25 mouse cellular contexts compared by ENCODE assay signal in the genomic region with DNA sequence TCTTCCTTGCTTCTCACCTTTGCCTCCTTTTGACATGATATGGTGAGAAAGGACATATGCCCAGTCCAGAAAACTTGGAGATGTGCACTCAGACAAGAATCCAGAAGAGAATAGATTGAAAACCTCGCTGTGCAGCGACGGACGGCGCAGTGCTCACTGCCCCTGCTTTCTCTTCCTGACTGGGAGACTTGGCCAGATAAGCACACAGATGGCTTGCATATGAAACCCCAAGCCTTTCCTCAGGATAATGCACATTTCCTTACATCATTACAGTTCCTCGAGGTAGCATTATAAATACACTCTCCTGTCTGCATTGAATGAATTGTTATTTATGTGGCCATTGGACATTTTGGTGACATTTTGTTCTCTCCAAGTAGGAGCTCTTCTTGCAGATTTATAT.
"Had no signal": no experiment of that assay in that cellular context is flagged by ENCODE, and none has a peak within 500 bp of the region (broad histone marks: within the 10 kb centered on the region; RNA-seq: fewer than 3 reads in every experiment).

No protein-coding gene starts in this region.

- H3K4me2 ChIP-seq: heart, embryonic 13.5 days; heart, embryonic 15.5 days; hindbrain, embryonic 13.5 days; hindbrain, embryonic 15.5 days; kidney, embryonic 15.5 days; limb, embryonic 13.5 days; limb, embryonic 15.5 days; liver, embryonic 12.5 days had no signal

- H3K36me3 ChIP-seq: heart, embryonic 10.5 days; heart, embryonic 13.5 days; heart, embryonic 15.5 days; hindbrain, embryonic 13.5 days; hindbrain, embryonic 15.5 days; kidney, embryonic 15.5 days; limb, embryonic 13.5 days; limb, embryonic 15.5 days; liver, embryonic 12.5 days had no signal

- DNase-seq: gastrocnemius, postnatal 14 days; gastrocnemius, postnatal 36 days; heart, adult 18-20 months; heart, postnatal 14 days; heart, postnatal 36 days; kidney, adult 11 months; kidney, adult 2 months; kidney, adult 9 months; kidney, postnatal 14 days; kidney, postnatal 36 days; layer of hippocampus, adult 9-11 months; layer of hippocampus, postnatal 36 days; left cerebral cortex, postnatal 4 days had no signal

- ATAC-seq: hindbrain, postnatal 0 days; intestine, embryonic 16.5 days; liver, embryonic 12.5 days had no signal

- H3K4me3 ChIP-seq: heart, embryonic 10.5 days; heart, embryonic 13.5 days; heart, embryonic 15.5 days; hindbrain, embryonic 13.5 days; hindbrain, embryonic 15.5 days; kidney, embryonic 15.5 days; limb, embryonic 13.5 days; limb, embryonic 15.5 days; liver, embryonic 12.5 days had no signal

- H3K9ac ChIP-seq: heart, embryonic 13.5 days; heart, embryonic 15.5 days; hindbrain, embryonic 13.5 days; hindbrain, embryonic 15.5 days; kidney, embryonic 15.5 days; limb, embryonic 13.5 days; limb, embryonic 15.5 days; liver, embryonic 12.5 days had no signal

- H3K9me3 ChIP-seq: heart, embryonic 15.5 days; hindbrain, embryonic 15.5 days; kidney, embryonic 15.5 days; limb, embryonic 15.5 days had no signal

- H3K27ac ChIP-seq: heart, embryonic 10.5 days; heart, embryonic 13.5 days; heart, embryonic 15.5 days; hindbrain, embryonic 13.5 days; hindbrain, embryonic 15.5 days; hindbrain, postnatal 0 days; kidney, embryonic 15.5 days; kidney, postnatal 0 days; limb, embryonic 13.5 days; limb, embryonic 15.5 days; liver, embryonic 12.5 days had no signal

- H3K27me3 ChIP-seq: hindbrain, embryonic 15.5 days; kidney, embryonic 15.5 days; limb, embryonic 13.5 days; limb, embryonic 15.5 days; liver, embryonic 12.5 days had no signal

- H3K4me1 ChIP-seq: heart, embryonic 10.5 days; heart, embryonic 15.5 days; hindbrain, embryonic 13.5 days; hindbrain, embryonic 15.5 days; limb, embryonic 13.5 days; limb, embryonic 15.5 days; liver, embryonic 12.5 days had no signal
